In the genomic region with DNA sequence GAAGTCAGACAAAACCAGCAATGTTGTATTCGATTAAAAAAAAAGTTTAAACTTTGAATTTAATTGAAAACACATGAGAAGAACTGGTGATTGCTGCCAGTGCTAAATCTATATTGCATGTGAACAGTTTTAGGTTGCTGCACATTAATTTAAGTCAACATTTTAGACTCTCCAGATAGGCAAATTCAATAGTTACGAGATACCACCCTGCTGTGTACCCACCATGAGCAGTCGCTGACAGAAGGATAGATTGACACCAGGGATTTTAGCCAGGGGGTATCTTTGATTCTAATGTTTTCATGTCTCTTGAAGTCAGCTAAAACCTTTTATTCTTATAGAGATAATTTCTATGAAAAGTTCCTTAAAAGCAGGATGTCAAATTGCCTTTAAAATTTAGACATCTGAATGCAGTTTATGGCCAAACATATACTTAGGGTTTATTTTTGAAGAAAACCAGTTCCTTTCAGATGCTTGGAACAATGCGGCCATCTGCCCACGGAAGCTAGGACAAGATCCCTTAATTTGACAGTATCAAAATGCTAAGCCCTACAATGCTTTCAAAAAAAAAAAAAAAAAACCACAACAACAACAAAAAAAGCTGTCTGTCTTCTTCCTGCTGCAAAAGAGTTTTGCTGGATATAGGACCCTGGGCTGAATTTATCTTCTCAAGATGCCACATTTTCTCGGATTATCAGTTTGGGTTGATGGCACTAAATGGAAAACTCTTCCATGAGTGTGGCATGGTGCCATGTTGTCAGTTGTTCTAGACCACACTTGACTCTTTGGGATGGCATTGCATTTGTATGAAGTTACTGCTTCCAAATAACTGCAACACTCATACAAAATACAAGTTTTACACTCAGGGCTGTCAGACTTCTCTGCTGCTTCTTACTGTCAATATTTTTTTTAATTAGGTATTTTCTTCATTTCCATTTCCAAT, we compare ENCODE assay signal across 21 mouse cellular contexts.
A peak's percentile ranks its signal among the peaks of the same experiment; 100 is the strongest.
DNase-seq lines count a peak whose midpoint lies in the region; ATAC-seq lines count a peak whose summit lies in the region.
"Had no signal": no experiment of that assay in that cellular context is flagged by ENCODE, and none has a peak within 500 bp of the region (broad histone marks: within the 10 kb centered on the region; RNA-seq: fewer than 3 reads in every experiment).

No protein-coding gene starts in this region.

- no peak overlapping the region for H3K4me3 ChIP-seq in forebrain, embryonic 14.5 days (ENCODE audit: low read depth, low read length)
- no peak overlapping the region for H3K4me3 ChIP-seq in forebrain, embryonic 10.5 days
- H3K4me3 ChIP-seq: embryonic facial prominence, embryonic 15.5 days; erythroblast, embryonic 14.5 days; heart, embryonic 10.5 days; hindbrain, embryonic 12.5 days had no signal

- no peaks in the 10 kb centered on the region for H3K4me1 ChIP-seq in forebrain, embryonic 14.5 days (ENCODE audit: control insufficient read depth, insufficient read depth, low read length)
- H3K4me1 ChIP-seq in forebrain, embryonic 10.5 days: no peaks in the 10 kb centered on the region
- H3K4me1 ChIP-seq: embryonic facial prominence, embryonic 15.5 days; heart, embryonic 10.5 days; hindbrain, embryonic 12.5 days had no signal

- no peak for ATAC-seq in forebrain, embryonic 14.5 days
- ATAC-seq: activated CD4-positive, CD25-positive, alpha-beta regulatory T cell, adult 4 months; inflammation-experienced regulatory T-cells, adult 6 months; intestine, postnatal 0 days; Patski had no signal

- no peak overlapping the region for H3K27ac ChIP-seq in forebrain, embryonic 14.5 days (ENCODE audit: low read depth, low read length)
- H3K27ac ChIP-seq in forebrain, embryonic 10.5 days: no peak overlapping the region
- H3K27ac ChIP-seq: embryonic facial prominence, embryonic 15.5 days; heart, embryonic 10.5 days; hindbrain, embryonic 12.5 days had no signal

- no peak overlapping the region for H3K9ac ChIP-seq in forebrain, embryonic 14.5 days (ENCODE audit: low read length)
- H3K9ac ChIP-seq: embryonic facial prominence, embryonic 15.5 days; hindbrain, embryonic 12.5 days had no signal

- no peaks in the 10 kb centered on the region for H3K9me3 ChIP-seq in forebrain, embryonic 14.5 days (replicated peaks; ENCODE audit: control insufficient read depth, low read length)
- no peaks in the 10 kb centered on the region for H3K9me3 ChIP-seq in forebrain, embryonic 10.5 days
- H3K9me3 ChIP-seq: embryonic facial prominence, embryonic 15.5 days; heart, embryonic 10.5 days; hindbrain, embryonic 12.5 days had no signal

- 73% methylated on average over 6 of the region's 6 CpGs for WGBS in forebrain, embryonic 14.5 days
- WGBS in forebrain, embryonic 10.5 days: 78% methylated on average over 6 of the region's 6 CpGs

- no peaks in the 10 kb centered on the region for H3K27me3 ChIP-seq in forebrain, embryonic 14.5 days (replicated peaks; ENCODE audit: control insufficient read depth, insufficient read depth, low read length)
- no peaks in the 10 kb centered on the region for H3K27me3 ChIP-seq in forebrain, embryonic 10.5 days (ENCODE audit: poor library complexity, severe bottlenecking)
- H3K27me3 ChIP-seq: CH12.LX; embryonic facial prominence, embryonic 15.5 days; hindbrain, embryonic 12.5 days had no signal

- no peaks in the 10 kb centered on the region for H3K36me3 ChIP-seq in forebrain, embryonic 14.5 days (ENCODE audit: control insufficient read depth, insufficient read depth, low read length)
- no peaks in the 10 kb centered on the region for H3K36me3 ChIP-seq in forebrain, embryonic 10.5 days (replicated peaks)
- H3K36me3 ChIP-seq: embryonic facial prominence, embryonic 15.5 days; hindbrain, embryonic 12.5 days had no signal

- DNase-seq in cerebellum, adult 9-11 months: peak; percentile 36
- no peak for DNase-seq in cerebellum, adult 8-10 months
- DNase-seq in forebrain, embryonic 14.5 days (ENCODE audit: low spot score): peak; percentile 27
- no peak for DNase-seq in forebrain, embryonic 10.5 days (ENCODE audit: extremely low spot score, low spot score)
- DNase-seq in right cerebral cortex, postnatal 4 days: peak; percentile 23
- DNase-seq in right cerebral cortex, adult 18-20 months: no peak
- DNase-seq in liver: no peak
- DNase-seq: adrenal gland, postnatal 14 days; gastrocnemius, postnatal 10 days; heart, adult 18-20 months; heart, postnatal 4 days; kidney, adult 9 months had no signal

- no peak overlapping the region for H3K4me2 ChIP-seq in forebrain, embryonic 14.5 days (ENCODE audit: low read length)
- H3K4me2 ChIP-seq: embryonic facial prominence, embryonic 15.5 days; hindbrain, embryonic 12.5 days had no signal

Comparison
In these comparisons a context has a peak if more than half of its experiments do, and no peak if none do; other contexts are left out.
1. DNase-seq: peak in cerebellum, adult 9-11 months (single experiment), forebrain, embryonic 14.5 days (single experiment) and right cerebral cortex, postnatal 4 days (single experiment); none in cerebellum, adult 8-10 months (single experiment), forebrain, embryonic 10.5 days (single experiment), right cerebral cortex, adult 18-20 months (single experiment) and liver (single experiment).